Mouse (Mus musculus) heart, embryonic 13.5 days (tissue): ENCODE results near the gene Bbs2. TPM values are rescaled to one million over a fixed set of nuclear protein-coding genes. Genes with fewer than 3 reads are reported as not detected.
A peak's percentile ranks its signal among the peaks of the same experiment; 100 is the strongest.

Source experiments
- ATAC-seq: fragments of 200-750 bp; cut with Nextera tagmentation; 2 replicates; pipeline ENCODE4 v1.8.0; 2017; ENCODE audit warnings: moderate TSS enrichment; ENCODE audit not compliant: insufficient number of reproducible peaks, low FRiP score, low TSS enrichment; ENCODE audit errors: extremely low read depth
- H3K27ac ChIP-seq: fragments of 300-500 bp; sonication (generic); replicated peaks from 2 replicates; pipeline ENCODE4 v1.5.1; 2015; ENCODE audit warnings: moderate library complexity, mild to moderate bottlenecking, inconsistent platforms
- H3K27me3 ChIP-seq: fragments of 300-500 bp; sonication (generic); replicated peaks from 2 replicates; pipeline ENCODE4 v1.6.1; 2015; ENCODE audit warnings: mild to moderate bottlenecking, inconsistent platforms
- H3K36me3 ChIP-seq: fragments of 300-500 bp; sonication (generic); 2 replicates; pipeline ENCODE4 v1.6.1; 2015; ENCODE audit warnings: mild to moderate bottlenecking, inconsistent platforms
- H3K4me1 ChIP-seq: fragments of 300-500 bp; sonication (generic); 2 replicates; pipeline ENCODE4 v1.6.1; 2015; ENCODE audit warnings: inconsistent platforms
- H3K4me2 ChIP-seq: fragments of 300-500 bp; sonication (generic); 2 replicates; pipeline ENCODE4 v1.6.1; 2015; ENCODE audit warnings: inconsistent platforms, mild to moderate bottlenecking, moderate library complexity
- H3K4me3 ChIP-seq: fragments of 300-500 bp; sonication (generic); 2 replicates; pipeline ENCODE4 v1.5.1; 2015; ENCODE audit warnings: moderate library complexity, mild to moderate bottlenecking, inconsistent platforms
- H3K9ac ChIP-seq: fragments of 300-500 bp; sonication (generic); 2 replicates; pipeline ENCODE4 v1.6.1; 2015; ENCODE audit warnings: inconsistent platforms, mild to moderate bottlenecking, moderate library complexity
- H3K9me3 ChIP-seq: fragments of 300-500 bp; sonication (generic); 2 replicates; pipeline ENCODE4 v1.6.1; 2016; ENCODE audit warnings: inconsistent platforms
- WGBS: fragments of 180-500 bp; shearing (Covaris S2); methylation state at CpG from one replicate; pipeline ENCODE4 v1.1.7; 2015; ENCODE audit warnings: mixed read lengths; 5-methylcytosine and 5-hydroxymethylcytosine counted together
- polyA plus RNA-seq: library from polyadenylated mRNA; unstranded; fragments of >200 nt; fragmentation: Nextera tagmentation; extraction: Ambion mirVana; gene quantifications from 2 replicates; pipeline ENCODE4 v1.2.1, GENCODE M21; 2015

Bbs2 gene
- polyA plus RNA-seq, 1 experiment from 2014 or later, result 6.3 TPM

GRCm38 (mm10) chr8:94122711-94123468 is 24.2 kb upstream of the Bbs2 start:
- Histone ChIP-seq H3K9me3 (no peaks in the 10 kb centered on the region), H3K4me3 (no peak overlapping the region), H3K4me2 (no peak overlapping the region), H3K4me1 (0 out of 2 replicates have a peak, but pooled peaks cover 5% of the 10 kb centered on the region), H3K36me3 (no peaks in the 10 kb centered on the region), H3K27ac (no peak overlapping the region), H3K27me3 (peaks cover 3% of the 10 kb centered on the region; the same call in 1 of the 2 replicates), H3K9ac (no peak overlapping the region)
- no peak for ATAC-seq
- WGBS, result 42% methylated on average over 8 of the region's 8 CpGs

- H3K27me3 ChIP-seq, result 0 out of 2 replicates have a peak, but pooled peaks cover 3% of the 10 kb centered on the region
- H3K9ac ChIP-seq, result no peak overlapping the region
- WGBS, result 77% methylated on average over 9 of the region's 9 CpGs
- H3K9me3 ChIP-seq, result no peaks in the 10 kb centered on the region
- no peak overlapping the region for H3K4me3 ChIP-seq
- ATAC-seq, result no peak
- H3K4me1 ChIP-seq, result 0 out of 2 replicates have a peak, but pooled peaks cover 5% of the 10 kb centered on the region
- no peak overlapping the region for H3K27ac ChIP-seq
- no peak overlapping the region for H3K4me2 ChIP-seq
- no peaks in the 10 kb centered on the region for H3K36me3 ChIP-seq
These were observed 22.9 kb upstream of the Bbs2 start for GRCm38 (mm10) chr8:94121625-94122024.

- Histone ChIP-seq H3K9ac (no peak overlapping the region), H3K4me2 (no peak overlapping the region), H3K4me1 (0 out of 2 replicates have a peak, but pooled peaks cover 5% of the 10 kb centered on the region), H3K36me3 (no peaks in the 10 kb centered on the region), H3K27ac (no peak overlapping the region), H3K27me3 (0 out of 2 replicates have a peak, but pooled peaks cover 7% of the 10 kb centered on the region), H3K9me3 (no peaks in the 10 kb centered on the region), H3K4me3 (no peak overlapping the region)
- no peak for ATAC-seq
- WGBS, result 13% methylated on average over 6 of the region's 6 CpGs
These were observed 20.2 kb upstream of the Bbs2 start for GRCm38 (mm10) chr8:94118776-94119430.

- Histone ChIP-seq H3K4me1 (peaks cover 17% of the 10 kb centered on the region), H3K9ac (no peak overlapping the region), H3K27ac (no peak overlapping the region), H3K4me2 (no peak overlapping the region), H3K9me3 (no peaks in the 10 kb centered on the region), H3K27me3 (0 out of 2 replicates have a peak, but pooled peaks cover 7% of the 10 kb centered on the region), H3K36me3 (no peaks in the 10 kb centered on the region), H3K4me3 (no peak overlapping the region)
- ATAC-seq, result no peak
- 79% methylated on average over 2 of the region's 2 CpGs for WGBS
These were observed 15.2 kb upstream of the Bbs2 start for GRCm38 (mm10) chr8:94113972-94114371.

- WGBS, result 12% methylated on average over 1 of the region's 1 CpGs
- no peak overlapping the region for H3K9ac ChIP-seq
- no peak for ATAC-seq
- 0 out of 2 replicates have a peak, but pooled peaks cover 7% of the 10 kb centered on the region for H3K27me3 ChIP-seq
- H3K9me3 ChIP-seq, result no peaks in the 10 kb centered on the region
- peaks cover 14% of the 10 kb centered on the region for H3K4me1 ChIP-seq
- H3K4me2 ChIP-seq, result no peak overlapping the region
- H3K27ac ChIP-seq, result no peak overlapping the region
- no peak overlapping the region for H3K4me3 ChIP-seq
- H3K36me3 ChIP-seq, result no peaks in the 10 kb centered on the region
These were observed 14.7 kb upstream of the Bbs2 start for GRCm38 (mm10) chr8:94113435-94113834.

- 63% methylated on average over 6 of the region's 6 CpGs for WGBS
- Histone ChIP-seq H3K4me2 (no peak overlapping the region), H3K4me1 (peaks cover 14% of the 10 kb centered on the region), H3K9ac (no peak overlapping the region), H3K36me3 (no peaks in the 10 kb centered on the region), H3K9me3 (no peaks in the 10 kb centered on the region), H3K27ac (no peak overlapping the region), H3K4me3 (no peak overlapping the region), H3K27me3 (no peaks in the 10 kb centered on the region)
- ATAC-seq, result no peak
These were observed 11.9 kb upstream of the Bbs2 start for GRCm38 (mm10) chr8:94110526-94111177.

GRCm38 (mm10) chr8:94109835-94110234 is 11.1 kb upstream of the Bbs2 start:
- H3K4me1 ChIP-seq, result peaks cover 14% of the 10 kb centered on the region
- H3K9me3 ChIP-seq, result no peaks in the 10 kb centered on the region
- H3K4me3 ChIP-seq, result no peak overlapping the region
- no peak overlapping the region for H3K27ac ChIP-seq
- no peaks in the 10 kb centered on the region for H3K36me3 ChIP-seq
- H3K4me2 ChIP-seq, result no peak overlapping the region
- WGBS, result 75% methylated on average over 5 of the region's 5 CpGs
- H3K27me3 ChIP-seq, result no peaks in the 10 kb centered on the region
- no peak overlapping the region for H3K9ac ChIP-seq
- no peak for ATAC-seq

- 65% methylated on average over 6 of the region's 6 CpGs for WGBS
- no peak for ATAC-seq
- Histone ChIP-seq H3K27me3 (peaks cover 3% of the 10 kb centered on the region), H3K36me3 (no peaks in the 10 kb centered on the region), H3K27ac (no peak overlapping the region), H3K4me2 (no peak overlapping the region), H3K9me3 (no peaks in the 10 kb centered on the region), H3K9ac (no peak overlapping the region), H3K4me3 (no peak overlapping the region), H3K4me1 (peaks cover 14% of the 10 kb centered on the region)
These were observed 10.7 kb upstream of the Bbs2 start for GRCm38 (mm10) chr8:94109396-94109795.

- no peak overlapping the region for H3K4me2 ChIP-seq
- H3K36me3 ChIP-seq, result no peaks in the 10 kb centered on the region
- no peak overlapping the region for H3K27ac ChIP-seq
- no peaks in the 10 kb centered on the region for H3K9me3 ChIP-seq
- WGBS, result 49% methylated on average over 3 of the region's 3 CpGs
- ATAC-seq, result no peak
- H3K27me3 ChIP-seq, result peaks cover 11% of the 10 kb centered on the region
- no peak overlapping the region for H3K4me3 ChIP-seq
- H3K9ac ChIP-seq, result no peak overlapping the region
- H3K4me1 ChIP-seq, result peaks cover 9% of the 10 kb centered on the region; the same call in 1 of the 2 replicates
These were observed 9.1 kb upstream of the Bbs2 start for GRCm38 (mm10) chr8:94107871-94108270.

- Histone ChIP-seq H3K27ac (no peak overlapping the region), H3K9me3 (no peaks in the 10 kb centered on the region), H3K4me3 (no peak overlapping the region), H3K36me3 (no peaks in the 10 kb centered on the region), H3K27me3 (peaks cover 38% of the 10 kb centered on the region), H3K4me1 (peaks cover under 1% of the 10 kb centered on the region), H3K9ac (no peak overlapping the region), H3K4me2 (no peak overlapping the region)
- no peak for ATAC-seq
- WGBS, result 42% methylated on average over 5 of the region's 5 CpGs
These were observed 5.4 kb upstream of the Bbs2 start for GRCm38 (mm10) chr8:94104146-94104545.

GRCm38 (mm10) chr8:94098996-94099395 is 268 bp upstream of the Bbs2 start:
- H3K4me3 ChIP-seq, result peak overlapping the region; percentile 77
- WGBS, result 52% methylated on average over 4 of the region's 4 CpGs
- peak overlapping the region; percentile 84 for H3K9ac ChIP-seq
- H3K36me3 ChIP-seq, result no peaks in the 10 kb centered on the region
- no peak for ATAC-seq
- H3K27ac ChIP-seq, result peak overlapping the region; percentile 88
- no peaks in the 10 kb centered on the region for H3K9me3 ChIP-seq
- peak overlapping the region; percentile 70 for H3K4me2 ChIP-seq
- peaks cover 13% of the 10 kb centered on the region for H3K4me1 ChIP-seq
- H3K27me3 ChIP-seq, result peaks cover 32% of the 10 kb centered on the region
